In the genomic region with DNA sequence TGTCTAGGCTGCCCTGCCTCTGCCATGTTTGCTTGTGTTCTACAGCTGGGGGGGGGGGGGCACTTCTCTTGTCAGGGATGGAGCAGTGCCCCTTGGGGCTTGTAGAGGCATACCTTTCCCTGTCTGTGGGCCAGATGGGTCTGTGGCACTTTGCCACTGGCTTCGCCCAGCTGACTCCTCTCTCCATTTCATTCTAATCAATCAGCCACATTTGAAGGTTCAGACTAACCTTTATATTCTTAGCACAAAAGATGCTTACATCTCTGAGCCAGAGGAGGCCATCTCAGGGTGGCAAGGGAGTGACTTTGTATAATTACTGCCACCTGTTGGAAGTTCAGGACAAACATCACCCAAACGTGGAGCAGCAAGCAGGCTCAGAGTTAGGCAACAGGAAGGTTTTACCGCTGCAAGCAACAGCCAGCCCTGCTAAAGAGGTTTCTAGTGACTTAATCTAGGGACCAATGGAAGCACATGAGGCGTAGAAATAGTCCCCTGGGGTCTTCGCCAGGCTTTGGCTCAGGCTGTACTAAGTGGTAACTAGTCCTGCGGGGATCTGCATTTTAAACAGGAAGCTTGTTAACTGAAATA, we compare ENCODE assay signal across 12 mouse cellular contexts. TPM values are rescaled to one million over a fixed set of nuclear protein-coding genes. Genes with fewer than 3 reads are reported as not detected.
DNase-seq lines count a peak whose midpoint lies in the region; ATAC-seq and TF ChIP-seq lines count a peak whose summit lies in the region.
"Had no signal": no experiment of that assay in that cellular context is flagged by ENCODE, and none has a peak within 500 bp of the region (broad histone marks: within the 10 kb centered on the region; RNA-seq: fewer than 3 reads in every experiment).

No protein-coding gene starts in this region.

- TF ChIP-seq CTCF in heart, postnatal 0 days (IDR thresholded peaks at IDR 0.05; ENCODE audit: low read depth) = peak; percentile 35

- 0 out of 2 replicates have a peak, but pooled peaks cover 4% of the 10 kb centered on the region for H3K4me1 ChIP-seq in heart, postnatal 0 days (ENCODE audit: control insufficient read depth, insufficient read depth)
- no peaks in the 10 kb centered on the region for H3K4me1 ChIP-seq in midbrain, embryonic 11.5 days (ENCODE audit: control insufficient read depth, insufficient read depth, low read length)
- no peaks in the 10 kb centered on the region for H3K4me1 ChIP-seq in midbrain, embryonic 16.5 days (ENCODE audit: control insufficient read depth, insufficient read depth, low read length)
- H3K4me1 ChIP-seq: stomach, embryonic 15.5 days had no signal

- 70% methylated on average over 6 of the region's 6 CpGs for WGBS in heart, postnatal 0 days
- 54% methylated on average over 6 of the region's 6 CpGs for WGBS in midbrain, embryonic 11.5 days
- WGBS in midbrain, embryonic 16.5 days = 50% methylated on average over 6 of the region's 6 CpGs

- H3K9ac ChIP-seq in heart, postnatal 0 days (replicated peaks; ENCODE audit: low read depth, low read length) = no peak overlapping the region
- H3K9ac ChIP-seq in midbrain, embryonic 11.5 days (ENCODE audit: low read length) = no peak overlapping the region
- no peak overlapping the region for H3K9ac ChIP-seq in midbrain, embryonic 16.5 days (ENCODE audit: low read depth, low read length)
- H3K9ac ChIP-seq: limb, embryonic 13.5 days; stomach, embryonic 15.5 days had no signal

- no peak for ATAC-seq in heart, postnatal 0 days (ENCODE audit: insufficient read depth, low read depth)
- no peak for ATAC-seq in midbrain, embryonic 11.5 days (ENCODE audit: low FRiP score)
- ATAC-seq in midbrain, embryonic 16.5 days = no peak
- no peak for ATAC-seq in activated CD4-positive, CD25-positive, alpha-beta regulatory T cell, adult 4 months

- no peak overlapping the region for H3K4me3 ChIP-seq in heart, postnatal 0 days (ENCODE audit: low read depth, low read length)
- no peak overlapping the region for H3K4me3 ChIP-seq in midbrain, embryonic 11.5 days (ENCODE audit: low read depth, low read length)
- H3K4me3 ChIP-seq in midbrain, embryonic 16.5 days (ENCODE audit: low read depth, low read length) = no peak overlapping the region
- H3K4me3 ChIP-seq: limb, embryonic 13.5 days; stomach, embryonic 15.5 days had no signal

- no peaks in the 10 kb centered on the region for H3K9me3 ChIP-seq in heart, postnatal 0 days (replicated peaks; ENCODE audit: control insufficient read depth, low read length)
- H3K9me3 ChIP-seq in midbrain, embryonic 11.5 days (ENCODE audit: control insufficient read depth, low read length) = no peaks in the 10 kb centered on the region
- H3K9me3 ChIP-seq in midbrain, embryonic 16.5 days (replicated peaks; ENCODE audit: control insufficient read depth, low read length, poor library complexity, severe bottlenecking) = no peaks in the 10 kb centered on the region
- H3K9me3 ChIP-seq: limb, embryonic 13.5 days; stomach, embryonic 15.5 days had no signal

- no peak overlapping the region for H3K4me2 ChIP-seq in heart, postnatal 0 days (ENCODE audit: low read depth, low read length)
- H3K4me2 ChIP-seq in midbrain, embryonic 11.5 days = no peak overlapping the region
- no peak overlapping the region for H3K4me2 ChIP-seq in midbrain, embryonic 16.5 days (ENCODE audit: low read length)
- H3K4me2 ChIP-seq: limb, embryonic 13.5 days; stomach, embryonic 15.5 days had no signal

- intact Hi-C loops in heart, postnatal 36 days (cut with DNase I) = no loop called here

- H3K36me3 ChIP-seq in heart, postnatal 0 days (replicated peaks; ENCODE audit: control insufficient read depth, insufficient read depth, low read length) = no peaks in the 10 kb centered on the region
- no peaks in the 10 kb centered on the region for H3K36me3 ChIP-seq in midbrain, embryonic 11.5 days (ENCODE audit: control insufficient read depth, insufficient read depth, low read length)
- H3K36me3 ChIP-seq in midbrain, embryonic 16.5 days (ENCODE audit: control insufficient read depth, insufficient read depth, low read length) = no peaks in the 10 kb centered on the region
- H3K36me3 ChIP-seq: limb, embryonic 13.5 days; stomach, embryonic 15.5 days had no signal

- DNase-seq in heart, postnatal 0 days (ENCODE audit: low spot score) = peak; percentile 25
- DNase-seq in heart, postnatal 36 days = no peak
- DNase-seq in midbrain, embryonic 11.5 days (ENCODE audit: low spot score, missing footprints) = peak; percentile 75
- DNase-seq in embryo, embryonic 10 days (ENCODE audit: low spot score) = peak; percentile 57
- DNase-seq in retina, postnatal 1 day = peak; percentile 16
- DNase-seq in kidney, postnatal 10 days = no peak
- DNase-seq: adrenal gland, postnatal 10 days; heart, postnatal 4 days had no signal

- TF ChIP-seq EP300 in heart, postnatal 0 days (IDR thresholded peaks at IDR 0.05; ENCODE audit: low read depth) = no peak

- no peak overlapping the region for H3K27ac ChIP-seq in heart, postnatal 0 days (ENCODE audit: low read depth)
- H3K27ac ChIP-seq in midbrain, embryonic 11.5 days (ENCODE audit: low read depth, low read length) = no peak overlapping the region
- H3K27ac ChIP-seq in midbrain, embryonic 16.5 days (ENCODE audit: low read length) = no peak overlapping the region
- H3K27ac ChIP-seq: limb, embryonic 13.5 days; stomach, embryonic 15.5 days had no signal

- no peaks in the 10 kb centered on the region for H3K27me3 ChIP-seq in heart, postnatal 0 days (ENCODE audit: control insufficient read depth, insufficient read depth, low read length)
- no peaks in the 10 kb centered on the region for H3K27me3 ChIP-seq in midbrain, embryonic 11.5 days (ENCODE audit: control insufficient read depth, insufficient read depth, low read length)
- no peaks in the 10 kb centered on the region for H3K27me3 ChIP-seq in midbrain, embryonic 16.5 days (ENCODE audit: control insufficient read depth, insufficient read depth, low read depth, low read length)
- H3K27me3 ChIP-seq: limb, embryonic 13.5 days; stomach, embryonic 15.5 days had no signal

RNA-seq across cellular contexts. Expression of gene Kcnv2, which starts 9.9 kb away (rescaled TPM):
- not detected in 2 replicates for total RNA-seq in heart, postnatal 0 days (2014; rRNA removed; ENCODE audit: low replicate concordance)
- 0.03 and 0.04 TPM in 2 replicates for polyA plus RNA-seq in heart, postnatal 0 days (2015; fragmentation: Nextera tagmentation; extraction: Ambion mirVana)
- total RNA-seq in heart, postnatal 36 days (2021) = 1 to 10 TPM; 3.3 to 4.6 TPM
- 0.19 and 0.29 TPM in 2 replicates for polyA plus RNA-seq in midbrain, embryonic 11.5 days (2014; fragmentation: Nextera tagmentation; extraction: Ambion mirVana)
- 0.09 TPM in 1 of 2 replicates, not detected in the other for polyA plus RNA-seq in midbrain, embryonic 16.5 days (2015; fragmentation: Nextera tagmentation; extraction: Ambion mirVana)
- polyA plus RNA-seq in activated CD4-positive, CD25-positive, alpha-beta regulatory T cell, adult 4 months (2017; shearing (Covaris generic)) = under 1 TPM in 1 of 2 experiments, not detected in 1; 0.08 TPM

Comparison
In these comparisons a context has a peak if more than half of its experiments do, and no peak if none do; other contexts are left out.
1. DNase-seq: peak in heart, postnatal 0 days (single experiment), midbrain, embryonic 11.5 days (single experiment), embryo, embryonic 10 days (single experiment) and retina, postnatal 1 day (single experiment); none in heart, postnatal 36 days (0 of 2) and kidney, postnatal 10 days (single experiment).